Mouse (Mus musculus): ENCODE measurements at regions not wholly inside any gene's neighbourhood (a gene's known extent, or its start where the extent isn't known, plus 50 kb on each side); places are given as distances from the start of the nearest gene placed in this dataset.

DNA sequence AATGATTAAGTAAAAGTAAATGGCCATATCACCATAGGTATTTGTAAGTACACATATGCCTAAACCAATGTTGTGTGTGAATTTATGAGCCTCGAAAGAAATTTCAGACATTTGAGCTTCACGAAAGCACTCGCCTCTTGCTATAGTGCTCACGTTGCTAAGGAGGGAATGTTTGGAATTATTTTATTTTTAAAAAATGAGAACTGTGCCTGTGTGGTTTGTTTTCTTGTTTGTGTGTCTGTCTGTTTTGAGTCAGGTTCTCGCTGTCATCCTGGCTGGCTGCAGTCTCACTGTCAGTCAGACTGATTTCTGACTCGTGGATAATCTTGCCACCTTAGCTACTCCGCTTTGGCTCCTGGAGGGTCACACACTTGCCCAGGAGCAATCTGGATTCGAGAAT, 180.7 kb upstream of the Arglu1 start:
- TF ChIP-seq NRF1 (IDR thresholded peaks at IDR 0.05; ENCODE audit: low read depth, low read length), result no peak
- TF ChIP-seq SIN3A (IDR thresholded peaks at IDR 0.05; ENCODE audit: low read length), result no peak
- TF ChIP-seq HCFC1 (IDR thresholded peaks at IDR 0.05; ENCODE audit: low read depth, low read length), result no peak
- no peak for TF ChIP-seq GABPA (IDR thresholded peaks at IDR 0.05; ENCODE audit: insufficient replicate concordance, low read depth, low read length)
- TF ChIP-seq POLR2A (IDR thresholded peaks at IDR 0.05; ENCODE audit: low read depth, low read length), result no peak
- TF ChIP-seq POLR2AphosphoS2 (IDR thresholded peaks at IDR 0.05; ENCODE audit: low read depth, low read length), result no peak
- TF ChIP-seq ETS1 (conservative IDR thresholded peaks at IDR 0.05; ENCODE audit: low read depth, low read length), result no peak
- TF ChIP-seq CTCF (conservative IDR thresholded peaks at IDR 0.05 in 1 of 2, IDR thresholded peaks at IDR 0.05 in 1 of 2; ENCODE audit: low read depth in 2 of 2, low read length in 2 of 2), result no peak
- no peak for TF ChIP-seq SMC3 (IDR thresholded peaks at IDR 0.05; ENCODE audit: low read depth, low read length)
- no peak for TF ChIP-seq TCF12 (IDR thresholded peaks at IDR 0.05; ENCODE audit: low read depth, low read length)
- no peak for TF ChIP-seq BHLHE40 (IDR thresholded peaks at IDR 0.05; ENCODE audit: low read depth, low read length)
- TF ChIP-seq EP300 (IDR thresholded peaks at IDR 0.05; ENCODE audit: low read length), result no peak

Data from CH12.LX (cell line).